Mouse (Mus musculus) megakaryocyte, adult 5-6 weeks (primary cell): Measurements from ENCODE around the gene Rhox4a2. TPM values are rescaled to one million over a fixed set of nuclear protein-coding genes. Genes with fewer than 3 reads are reported as not detected.
"Not testable (repeated sequence)": the region's sequence is repeated elsewhere in the genome, so short reads cannot be mapped to it uniquely, and the experiment has no call there.

Source experiments
- ATAC-seq: 2 replicates; pipeline ENCODE4 v1.8.0; 2016; ENCODE audit warnings: mild to moderate bottlenecking, inconsistent platforms; ENCODE audit not compliant: poor library complexity, severe bottlenecking
- total RNA-seq, 2 experiments: library from RNA; stranded (forward) in 1 of 2; stranded (reverse) in 1 of 2; fragments of 153-499, 151-499 nt in 1 of 2; fragments of 221-1000, 200-1000 nt in 1 of 2; gene quantifications; 2 replicates each; pipeline versions ENCODE4 v1.2.3 to v1.2.4; 2015 to 2017

The Rhox4a2 gene
- total RNA-seq (2015) (not detected in 2 replicates), total RNA-seq (2017) (not detected in 2 replicates)

DNA sequence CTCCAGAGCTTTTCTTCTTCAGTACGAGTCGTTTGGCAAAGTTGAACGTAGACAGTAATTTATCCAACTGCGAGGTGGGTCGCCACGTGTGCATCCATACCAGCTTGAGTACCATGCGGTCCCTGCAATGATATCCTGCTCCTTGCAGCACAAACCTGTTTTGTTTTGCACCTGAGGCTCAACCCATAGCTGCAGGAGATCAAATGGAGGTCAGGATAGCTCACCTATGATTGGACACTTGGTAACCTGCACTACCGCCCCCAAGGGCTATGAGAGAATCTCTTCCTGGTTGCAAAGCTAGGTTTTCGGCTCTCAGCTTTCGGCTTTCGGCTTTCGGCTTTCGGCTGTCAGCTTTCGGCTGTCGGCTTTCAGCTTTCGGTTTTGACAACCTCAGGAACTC lies at the start of gene Rhox4a2:
Gene Rhox4a2, plus strand, starts transcription at position 301 of the 400 bp plus-strand sequence.
- ATAC-seq = not testable (repeated sequence)

DNA sequence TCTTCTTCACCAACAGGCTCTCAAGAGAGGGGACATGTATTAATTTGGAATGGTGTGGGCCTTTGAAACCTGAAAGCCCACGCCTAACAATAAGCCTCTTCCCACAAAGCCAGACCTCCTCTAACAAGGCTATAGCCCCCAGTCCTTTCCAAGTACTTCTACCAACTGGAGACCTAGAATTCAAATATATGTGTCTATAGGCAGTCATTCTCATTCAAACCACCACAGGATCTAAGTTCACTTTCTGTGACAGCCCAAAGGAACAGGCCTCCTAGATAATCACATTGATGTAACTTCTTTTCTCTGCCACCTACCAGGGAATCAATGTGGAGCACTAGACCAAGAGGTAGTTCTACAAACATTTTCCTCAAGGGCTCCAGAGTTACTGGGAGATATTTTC lies 10.9 kb upstream of the Rhox4a2 start, which contains the start of gene Rhox3a2:
Gene Rhox3a2, plus strand, starts transcription at position 301 of the 400 bp plus-strand sequence.
- not testable (repeated sequence) for ATAC-seq

GRCm38 (mm10) chrX:37411767-37412166 lies 21.1 kb downstream of the Rhox4a2 start, which contains the start of gene Rhox2b:
Rhox2b (plus strand) TSS chrX:37412067.
- not testable (repeated sequence) for ATAC-seq

GRCm38 (mm10) chrX:37432194-37432593 lies 41.5 kb downstream of the Rhox4a2 start, which contains the start of gene Rhox4b:
Rhox4b (plus strand) TSS chrX:37432494.
- ATAC-seq = not testable (repeated sequence)

Other genes with a start within 250 kb of the Rhox4a2 start
- not detected in 2 replicates for gene Akap14, start 222.0 kb upstream of the Rhox4a2 start, total RNA-seq (2015)
- gene Akap14, start 222.0 kb upstream of the Rhox4a2 start, total RNA-seq (2017) = not detected in 2 replicates
- 203 and 221 TPM in 2 replicates for gene Ndufa1, start 199.7 kb upstream of the Rhox4a2 start, total RNA-seq (2015)
- gene Ndufa1, start 199.7 kb upstream of the Rhox4a2 start, total RNA-seq (2017) = 123 and 131 TPM in 2 replicates
- 6.4 and 6.5 TPM in 2 replicates for gene Rnf113a1, start 199.6 kb upstream of the Rhox4a2 start, total RNA-seq (2015)
- 2.8 and 4.5 TPM in 2 replicates for gene Rnf113a1, start 199.6 kb upstream of the Rhox4a2 start, total RNA-seq (2017)
- not detected in 2 replicates for gene Gm9, start 179.8 kb upstream of the Rhox4a2 start, total RNA-seq (2015)
- not detected in 2 replicates for gene Gm9, start 179.8 kb upstream of the Rhox4a2 start, total RNA-seq (2017)
- gene Rhox1, start 168.6 kb upstream of the Rhox4a2 start, total RNA-seq (2015) = not detected in 2 replicates
- gene Rhox1, start 168.6 kb upstream of the Rhox4a2 start, total RNA-seq (2017) = not detected in 2 replicates
- not detected in 2 replicates for gene Rhox2a, start 145.9 kb upstream of the Rhox4a2 start, total RNA-seq (2015)
- gene Rhox2a, start 145.9 kb upstream of the Rhox4a2 start, total RNA-seq (2017) = not detected in 2 replicates
- not detected in 2 replicates for gene Rhox3a, start 140.9 kb upstream of the Rhox4a2 start, total RNA-seq (2015)
- gene Rhox3a, start 140.9 kb upstream of the Rhox4a2 start, total RNA-seq (2017) = not detected in 2 replicates
- gene Rhox4a, start 125.5 kb upstream of the Rhox4a2 start, total RNA-seq (2015) = not detected in 2 replicates
- not detected in 2 replicates for gene Rhox4a, start 125.5 kb upstream of the Rhox4a2 start, total RNA-seq (2017)
- gene Rhox3a2, start 10.8 kb upstream of the Rhox4a2 start, total RNA-seq (2015) = not detected in 2 replicates
- not detected in 2 replicates for gene Rhox3a2, start 10.8 kb upstream of the Rhox4a2 start, total RNA-seq (2017)
- not detected in 2 replicates for gene Rhox2b, start 21.2 kb downstream of the Rhox4a2 start, total RNA-seq (2015)
- gene Rhox2b, start 21.2 kb downstream of the Rhox4a2 start, total RNA-seq (2017) = not detected in 2 replicates
- gene Rhox4b, start 41.6 kb downstream of the Rhox4a2 start, total RNA-seq (2015) = not detected in 2 replicates
- gene Rhox4b, start 41.6 kb downstream of the Rhox4a2 start, total RNA-seq (2017) = not detected in 2 replicates
- gene Rhox2c, start 62.8 kb downstream of the Rhox4a2 start, total RNA-seq (2015) = not detected in 2 replicates
- not detected in 2 replicates for gene Rhox2c, start 62.8 kb downstream of the Rhox4a2 start, total RNA-seq (2017)
- not detected in 2 replicates for gene Rhox3c, start 67.7 kb downstream of the Rhox4a2 start, total RNA-seq (2015)
- gene Rhox3c, start 67.7 kb downstream of the Rhox4a2 start, total RNA-seq (2017) = not detected in 2 replicates
- not detected in 2 replicates for gene Rhox4c, start 89.5 kb downstream of the Rhox4a2 start, total RNA-seq (2015)
- gene Rhox4c, start 89.5 kb downstream of the Rhox4a2 start, total RNA-seq (2017) = not detected in 2 replicates
- gene Rhox2d, start 102.6 kb downstream of the Rhox4a2 start, total RNA-seq (2015) = not detected in 2 replicates
- not detected in 2 replicates for gene Rhox2d, start 102.6 kb downstream of the Rhox4a2 start, total RNA-seq (2017)
- gene Rhox4d, start 123.5 kb downstream of the Rhox4a2 start, total RNA-seq (2015) = not detected in 2 replicates
- not detected in 2 replicates for gene Rhox4d, start 123.5 kb downstream of the Rhox4a2 start, total RNA-seq (2017)
- not detected in 2 replicates for gene Rhox2e, start 139.6 kb downstream of the Rhox4a2 start, total RNA-seq (2015)
- gene Rhox2e, start 139.6 kb downstream of the Rhox4a2 start, total RNA-seq (2017) = not detected in 2 replicates
- not detected in 2 replicates for gene Rhox3e, start 151.2 kb downstream of the Rhox4a2 start, total RNA-seq (2015)
- gene Rhox3e, start 151.2 kb downstream of the Rhox4a2 start, total RNA-seq (2017) = not detected in 2 replicates
- not detected in 2 replicates for gene Rhox4e, start 166.6 kb downstream of the Rhox4a2 start, total RNA-seq (2015)
- gene Rhox4e, start 166.6 kb downstream of the Rhox4a2 start, total RNA-seq (2017) = not detected in 2 replicates
- not detected in 2 replicates for gene Rhox2f, start 180.6 kb downstream of the Rhox4a2 start, total RNA-seq (2015)
- not detected in 2 replicates for gene Rhox2f, start 180.6 kb downstream of the Rhox4a2 start, total RNA-seq (2017)
- not detected in 2 replicates for gene Rhox3f, start 190.1 kb downstream of the Rhox4a2 start, total RNA-seq (2015)
- not detected in 2 replicates for gene Rhox3f, start 190.1 kb downstream of the Rhox4a2 start, total RNA-seq (2017)
- gene Rhox4f, start 216.9 kb downstream of the Rhox4a2 start, total RNA-seq (2015) = not detected in 2 replicates
- not detected in 2 replicates for gene Rhox4f, start 216.9 kb downstream of the Rhox4a2 start, total RNA-seq (2017)
- gene Rhox3g, start 237.8 kb downstream of the Rhox4a2 start, total RNA-seq (2015) = not detected in 2 replicates
- gene Rhox3g, start 237.8 kb downstream of the Rhox4a2 start, total RNA-seq (2017) = not detected in 2 replicates